Mouse (Mus musculus) cortical plate, adult 2 months (tissue): Measurements from ENCODE around the gene Dleu7.

Experiments
- CTCF ChIP-seq: fragments of 200-500 bp; IDR thresholded peaks from 2 replicates; pipeline ENCODE4 v1.5.1; 2011; ENCODE audit warnings: mild to moderate bottlenecking, control low read depth, low read length; ENCODE audit not compliant: insufficient read depth; ENCODE audit errors: extremely low read depth
- POLR2A ChIP-seq: fragments of 200-500 bp; IDR thresholded peaks from 2 replicates; pipeline ENCODE4 v1.6.1; 2011; ENCODE audit warnings: mild to moderate bottlenecking, low read length, control low read depth; ENCODE audit not compliant: insufficient read depth; ENCODE audit errors: extremely low read depth

- TF ChIP-seq CTCF (peak; percentile 54), POLR2A (no peak)
These were observed 66.2 kb downstream of the Dleu7 start for GRCm38 (mm10) chr14:62226576-62227047.
